Comparison of ENCODE assay signal across 8 mouse cellular contexts in the genomic region with DNA sequence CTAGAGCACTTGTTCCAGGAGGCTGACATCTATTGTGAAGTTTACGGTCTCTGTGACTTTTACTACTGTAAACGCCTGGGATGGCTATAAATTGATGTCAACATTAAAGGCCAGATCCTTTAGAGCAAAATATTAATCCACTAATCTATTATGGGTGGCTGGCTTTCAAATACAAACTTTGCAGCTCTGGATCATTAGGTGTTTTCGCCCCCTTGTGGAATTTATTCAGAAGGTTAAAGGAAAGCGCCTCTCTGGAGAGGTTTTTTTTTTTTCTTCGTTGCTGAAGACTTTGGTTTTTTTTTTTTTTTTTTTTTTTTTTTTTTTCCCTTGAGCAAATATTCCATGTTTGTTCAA. TPM values are rescaled to one million over a fixed set of nuclear protein-coding genes. Genes with fewer than 3 reads are reported as not detected.
DNase-seq lines count a peak whose midpoint lies in the region; ATAC-seq lines count a peak whose summit lies in the region.

No protein-coding gene starts in this region.

- no peaks in the 10 kb centered on the region for H3K9me3 ChIP-seq in embryonic facial prominence, embryonic 13.5 days
- H3K9me3 ChIP-seq in intestine, embryonic 15.5 days: no peaks in the 10 kb centered on the region

- peak overlapping the region; percentile 44; the same call in 1 of the 2 replicates for H3K27ac ChIP-seq in embryonic facial prominence, embryonic 13.5 days
- peak overlapping the region; percentile 77 for H3K27ac ChIP-seq in intestine, embryonic 15.5 days

- no peaks in the 10 kb centered on the region for H3K36me3 ChIP-seq in embryonic facial prominence, embryonic 13.5 days
- no peaks in the 10 kb centered on the region for H3K36me3 ChIP-seq in intestine, embryonic 15.5 days

- H3K27me3 ChIP-seq in embryonic facial prominence, embryonic 13.5 days: no peaks in the 10 kb centered on the region
- H3K27me3 ChIP-seq in intestine, embryonic 15.5 days (replicated peaks): no peaks in the 10 kb centered on the region

- H3K9ac ChIP-seq in embryonic facial prominence, embryonic 13.5 days: no peak overlapping the region
- H3K9ac ChIP-seq in intestine, embryonic 15.5 days: no peak overlapping the region

- peak; percentile 22 for ATAC-seq in CD4-positive, CD25-positive, alpha-beta regulatory T cell, adult 4 months
- ATAC-seq in embryonic facial prominence, embryonic 13.5 days (ENCODE audit: insufficient number of reproducible peaks, insufficient read depth, low FRiP score, low TSS enrichment, low read depth): no peak
- peak; percentile 22; the same call in 1 of the 2 replicates for ATAC-seq in intestine, embryonic 15.5 days
- ATAC-seq in erythroblast, adult 5-6 weeks (replicated peaks; ENCODE audit: low FRiP score, poor library complexity, severe bottlenecking): no peak

- peak; percentile 44 to 78 for DNase-seq in cerebellum, postnatal 10 days
- no peak for DNase-seq in cerebellum, adult 9-10 months
- DNase-seq in lung, postnatal 36 days: peak; percentile 64
- DNase-seq in spleen, adult 18-20 months: no peak

- H3K4me1 ChIP-seq in embryonic facial prominence, embryonic 13.5 days: peaks cover 26% of the 10 kb centered on the region
- H3K4me1 ChIP-seq in intestine, embryonic 15.5 days (replicated peaks): peaks cover 11% of the 10 kb centered on the region

- 8% methylated on average over 5 of the region's 5 CpGs for WGBS in embryonic facial prominence, embryonic 13.5 days
- WGBS in intestine, embryonic 15.5 days: 5% methylated on average over 5 of the region's 5 CpGs

- H3K4me2 ChIP-seq in embryonic facial prominence, embryonic 13.5 days: peak overlapping the region; percentile 76
- peak overlapping the region; percentile 42 for H3K4me2 ChIP-seq in intestine, embryonic 15.5 days (replicated peaks)

- no peak overlapping the region for H3K4me3 ChIP-seq in embryonic facial prominence, embryonic 13.5 days
- no peak overlapping the region for H3K4me3 ChIP-seq in intestine, embryonic 15.5 days (replicated peaks)

RNA-seq across cellular contexts. Expression of gene Cited2, which starts 4.9 kb away (rescaled TPM):
- polyA plus RNA-seq in CD4-positive, CD25-positive, alpha-beta regulatory T cell, adult 4 months (2017; shearing (Covaris generic)): 1 to 10 TPM; 4.8 to 9.4 TPM
- 34.1 and 35.6 TPM in 2 replicates for polyA plus RNA-seq in embryonic facial prominence, embryonic 13.5 days (2015; fragmentation: Nextera tagmentation; extraction: Ambion mirVana)
- polyA plus RNA-seq in intestine, embryonic 15.5 days (2015; fragmentation: Nextera tagmentation; extraction: Ambion mirVana): 48.9 and 49.5 TPM in 2 replicates
- 55.1 and 55.2 TPM in 2 replicates for total RNA-seq in erythroblast, adult 5-6 weeks (2015; ENCODE audit: low replicate concordance)
- 14.9 and 27.0 TPM in 2 replicates for total RNA-seq in erythroblast, adult 5-6 weeks (2017; ENCODE audit: low replicate concordance)

Comparison
In these comparisons a context has a peak if more than half of its experiments do, and no peak if none do; other contexts are left out.
1. DNase-seq: peak in cerebellum, postnatal 10 days (2 of 2) and lung, postnatal 36 days (single experiment); none in cerebellum, adult 9-10 months (single experiment) and spleen, adult 18-20 months (0 of 2).
2. ATAC-seq: peak in CD4-positive, CD25-positive, alpha-beta regulatory T cell, adult 4 months (single experiment) and intestine, embryonic 15.5 days (single experiment); none in embryonic facial prominence, embryonic 13.5 days (single experiment) and erythroblast, adult 5-6 weeks (single experiment).